Mouse (Mus musculus) thymus, adult 2 months (tissue): ENCODE results near the gene Ttc9c.

Experiments used
- CTCF ChIP-seq: fragments of 200-500 bp; IDR thresholded peaks from 2 replicates; pipeline ENCODE4 v1.5.1; 2012; ENCODE audit warnings: mild to moderate bottlenecking, control low read depth, low read length, moderate library complexity, borderline replicate concordance; ENCODE audit not compliant: control insufficient read depth, poor library complexity, insufficient read depth; ENCODE audit errors: extremely low read depth
- POLR2A ChIP-seq: fragments of 200-500 bp; IDR thresholded peaks from 2 replicates; pipeline ENCODE4 v1.6.1; 2012; ENCODE audit warnings: mild to moderate bottlenecking, low read length, control low read depth, moderate library complexity; ENCODE audit not compliant: control insufficient read depth, poor library complexity, insufficient read depth; ENCODE audit errors: extremely low read depth

DNA sequence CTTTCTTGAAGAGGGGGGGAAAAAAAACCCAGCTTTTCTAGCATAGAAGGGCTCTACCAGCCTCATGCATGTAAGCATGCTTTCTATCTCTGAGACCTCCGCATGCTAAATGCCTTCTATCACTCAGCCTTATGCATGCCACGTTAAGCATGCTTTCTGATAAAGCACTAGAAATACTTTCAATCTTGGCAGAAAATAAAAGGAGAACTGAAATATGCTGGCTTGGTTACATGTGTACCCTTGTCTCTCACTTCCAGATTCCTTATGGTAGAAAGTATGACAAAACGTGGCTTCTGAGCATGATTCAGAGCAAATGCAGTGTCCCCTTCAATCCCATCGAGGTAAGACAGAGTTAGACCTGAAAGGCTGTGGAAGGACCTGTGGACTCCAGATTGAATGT, 55.9 kb downstream of the Ttc9c start:
- TF ChIP-seq POLR2A (no peak), CTCF (no peak)
